Mouse (Mus musculus): ENCODE results near the gene Gm10181.

- TF ChIP-seq CTCF (IDR thresholded peaks at IDR 0.05; ENCODE audit: borderline replicate concordance, insufficient read depth, low read length) (no peak), POLR2A (IDR thresholded peaks at IDR 0.05; ENCODE audit: low read depth, low read length) (no peak)
These were observed 30.5 kb upstream of the Gm10181 start for GRCm38 (mm10) chr9:25058726-25059125.
